Mouse (Mus musculus): Measurements from ENCODE around the gene Celf2.

The Celf2 gene

DNA sequence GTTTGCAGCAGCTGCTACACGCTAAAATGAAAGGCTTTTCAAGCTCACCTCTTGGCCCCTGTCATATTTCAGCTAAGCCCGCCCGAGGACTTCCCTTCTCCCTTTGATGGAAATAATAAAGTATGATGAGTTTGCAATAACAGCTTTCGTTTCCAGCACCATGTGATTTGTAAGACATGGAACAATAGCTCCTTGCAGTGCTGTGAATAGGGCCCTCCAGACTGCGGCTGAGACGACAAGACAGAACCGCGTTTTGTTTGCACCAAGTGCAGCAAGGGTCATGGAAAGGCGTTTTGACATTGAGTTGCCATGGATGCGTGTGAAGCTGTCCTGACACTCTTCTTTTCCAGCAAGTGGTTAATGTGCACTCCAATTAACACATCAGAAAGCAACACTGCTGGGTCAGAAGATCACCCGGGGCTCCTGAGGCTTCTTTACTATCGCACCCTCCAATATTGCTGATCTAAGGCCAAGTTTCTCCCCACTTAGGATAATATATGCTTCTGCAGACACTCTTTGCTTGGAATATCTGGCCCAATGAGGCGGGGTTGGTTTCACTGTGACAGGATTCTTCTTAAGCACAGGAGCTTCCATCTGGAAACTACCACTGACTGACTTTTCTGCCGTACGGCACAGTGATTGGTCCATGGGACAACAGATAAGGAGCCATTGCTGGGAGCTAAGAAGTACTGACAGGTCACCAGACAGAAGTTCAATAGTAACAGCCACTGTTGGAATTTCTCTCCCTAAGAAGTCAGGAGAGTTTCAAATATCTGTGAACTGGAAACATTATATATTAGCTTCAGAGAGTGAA lies 301.5 kb downstream of the Celf2 start:
- DNase-seq (ENCODE audit: low read depth, low spot score) = no peak

DNA sequence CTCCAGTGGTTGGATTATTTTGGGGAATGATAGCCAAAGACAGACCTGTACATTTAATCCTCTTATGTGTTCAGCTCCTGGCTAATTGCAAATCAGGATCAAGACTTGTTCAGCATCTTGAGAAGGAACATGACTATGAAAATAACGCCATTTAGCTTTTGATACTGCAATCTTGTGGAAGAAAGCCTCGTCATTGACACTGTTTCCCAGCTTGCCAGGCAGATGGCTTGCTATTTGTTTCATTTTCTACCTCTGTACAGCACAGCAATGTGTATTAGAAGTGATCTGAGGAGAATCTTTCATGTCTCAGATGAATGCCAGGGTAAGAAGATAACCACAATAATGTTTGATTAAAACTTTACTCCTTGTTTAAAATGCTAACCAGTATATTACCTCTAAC lies 315.9 kb downstream of the Celf2 start:
- DNase-seq (ENCODE audit: low read depth, low spot score) = no peak

DNA sequence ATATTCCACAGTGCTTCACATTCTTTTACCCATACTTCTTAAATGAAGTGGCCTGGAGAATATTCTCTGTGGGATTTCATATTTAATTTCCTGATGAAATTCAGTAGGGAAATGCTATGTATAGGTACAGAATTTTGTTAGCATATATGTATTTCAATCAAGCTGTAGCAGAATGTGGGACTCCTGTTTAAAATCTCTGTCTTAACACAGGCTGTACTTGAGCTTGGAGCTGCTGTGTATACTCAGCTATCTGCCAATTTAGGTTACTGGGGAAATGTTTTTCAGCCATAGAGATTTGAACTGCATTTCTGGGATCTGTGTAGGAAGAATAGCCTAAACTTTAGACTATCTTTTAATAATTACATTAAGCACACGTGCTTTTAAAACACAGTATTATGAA lies 330.2 kb downstream of the Celf2 start:
- DNase-seq (ENCODE audit: low read depth, low spot score) = no peak

DNA sequence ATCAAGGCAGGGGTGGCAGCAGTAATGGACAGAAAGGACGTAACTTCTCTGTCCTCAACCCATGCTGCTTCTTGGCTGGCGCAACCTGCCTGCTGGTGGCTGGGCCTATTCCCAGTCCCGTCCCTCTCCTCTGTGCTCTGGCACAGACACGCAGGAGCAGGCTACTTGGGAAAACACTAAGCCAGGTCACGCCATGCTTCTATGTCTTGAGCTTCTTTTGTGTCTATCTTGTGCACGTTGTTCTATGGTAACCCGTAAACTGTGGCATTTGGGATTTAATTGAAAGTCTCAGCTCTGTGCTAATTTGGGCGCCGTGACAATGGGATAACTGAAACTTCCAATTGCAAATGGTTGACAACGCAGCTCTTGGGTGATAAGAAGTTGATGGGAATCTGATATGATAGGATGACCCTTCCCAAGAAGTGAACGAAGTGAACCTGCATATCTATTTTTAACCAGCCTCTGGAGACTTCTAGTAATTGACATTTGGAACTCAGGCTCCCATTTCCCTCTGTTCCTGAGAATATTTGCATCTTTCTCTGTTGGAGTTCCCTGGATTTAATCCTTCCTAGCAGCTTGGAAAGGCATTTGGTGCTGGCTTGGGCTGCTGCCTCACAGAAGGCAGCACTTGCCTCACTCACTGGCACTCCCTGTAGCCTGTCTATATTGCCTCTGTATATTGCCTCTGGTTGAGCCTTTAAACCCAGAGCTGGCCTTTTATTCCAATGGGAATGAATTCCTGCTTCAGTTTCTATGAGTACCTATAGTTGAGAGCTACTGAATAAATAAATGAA lies 335.9 kb downstream of the Celf2 start:
- DNase-seq (ENCODE audit: low read depth, low spot score) = no peak

DNA sequence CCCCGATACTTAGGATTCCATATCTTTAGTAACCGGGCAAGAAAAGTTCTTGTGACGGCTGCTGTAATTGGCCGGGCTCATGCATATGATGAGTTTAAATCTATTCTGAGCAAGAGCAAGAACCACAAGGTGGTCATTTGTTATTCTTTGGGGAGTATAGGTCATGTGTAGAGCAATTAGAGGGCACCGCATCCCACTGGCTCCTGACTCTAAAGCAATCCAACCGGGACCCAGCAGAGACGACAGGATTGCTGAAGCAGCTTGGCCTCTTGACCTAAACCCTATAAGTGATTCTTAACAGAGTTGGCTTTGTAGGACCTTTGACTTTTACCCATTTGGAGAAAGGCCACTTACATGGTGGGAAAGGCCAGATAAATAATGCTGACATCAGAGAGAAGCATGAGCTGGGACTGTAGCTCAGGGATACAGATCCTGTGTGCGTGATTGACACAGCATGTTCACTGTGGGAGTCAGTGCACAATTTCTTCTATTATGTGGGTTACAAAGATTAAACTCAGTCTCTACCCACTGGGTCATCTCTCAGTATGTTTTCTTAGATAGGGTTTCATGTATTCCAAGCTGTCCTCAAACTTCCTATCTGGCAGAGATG lies 338.2 kb downstream of the Celf2 start:
- DNase-seq (ENCODE audit: low read depth, low spot score) = no peak

DNA sequence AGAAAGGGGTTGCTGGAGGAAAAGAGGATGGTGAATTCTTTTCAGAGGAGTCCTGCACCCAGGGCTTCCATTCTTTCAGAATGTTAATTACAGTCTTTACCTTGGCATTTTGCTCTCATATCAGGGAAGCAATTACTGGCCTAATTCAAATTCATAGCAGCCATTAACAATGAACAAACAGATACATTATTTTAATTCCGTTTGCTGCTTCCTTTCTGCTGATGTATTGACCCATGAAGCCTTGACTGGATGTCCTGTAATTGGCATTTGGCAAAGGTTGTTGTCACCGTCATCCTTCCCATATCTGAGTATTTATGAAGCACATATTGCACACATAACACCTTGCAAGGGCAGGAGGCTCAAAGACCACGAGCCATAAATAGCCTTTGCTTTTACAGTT lies 343.6 kb downstream of the Celf2 start:
- DNase-seq (ENCODE audit: low read depth, low spot score) = no peak

DNA sequence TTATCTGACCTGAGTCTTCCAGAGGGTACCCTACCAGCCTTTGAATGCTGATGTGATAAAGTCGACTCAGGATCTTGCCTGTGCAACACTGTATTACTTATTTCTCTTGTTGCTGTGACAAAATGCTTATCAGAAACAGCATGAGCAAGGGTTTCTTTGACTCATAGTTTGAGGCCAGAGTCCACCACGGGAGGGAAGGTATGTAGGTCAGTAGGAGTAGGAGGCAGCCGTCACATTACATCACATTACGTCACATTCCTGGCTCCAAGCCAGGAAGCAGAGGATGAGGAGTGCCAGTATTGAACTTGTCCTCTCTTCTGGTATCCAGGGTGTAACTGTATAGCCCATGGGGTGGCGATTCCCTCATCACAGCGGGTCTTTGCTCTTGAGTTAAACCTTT lies 349.3 kb downstream of the Celf2 start:
- DNase-seq (ENCODE audit: low read depth, low spot score) = no peak

DNA sequence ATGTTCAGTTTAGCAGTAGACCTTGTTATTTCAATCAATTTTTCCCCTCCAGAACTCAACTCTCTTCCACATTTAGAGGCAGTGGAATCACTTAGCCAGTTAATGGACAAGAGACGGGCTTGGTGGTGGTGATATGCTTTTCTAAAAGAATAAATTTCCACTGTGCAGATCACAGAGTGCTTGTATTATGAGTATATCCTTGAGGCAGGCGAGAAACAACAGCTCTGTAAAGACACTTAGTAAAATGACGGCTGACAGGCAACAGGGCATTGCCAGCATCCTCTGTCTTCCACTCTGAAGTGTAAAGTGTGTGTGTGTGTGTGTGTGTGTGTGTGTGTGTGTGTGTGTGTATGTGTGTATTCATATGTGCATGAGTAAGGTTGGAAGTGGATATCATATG lies 362.1 kb downstream of the Celf2 start:
- DNase-seq (ENCODE audit: low read depth, low spot score) = no peak

DNA sequence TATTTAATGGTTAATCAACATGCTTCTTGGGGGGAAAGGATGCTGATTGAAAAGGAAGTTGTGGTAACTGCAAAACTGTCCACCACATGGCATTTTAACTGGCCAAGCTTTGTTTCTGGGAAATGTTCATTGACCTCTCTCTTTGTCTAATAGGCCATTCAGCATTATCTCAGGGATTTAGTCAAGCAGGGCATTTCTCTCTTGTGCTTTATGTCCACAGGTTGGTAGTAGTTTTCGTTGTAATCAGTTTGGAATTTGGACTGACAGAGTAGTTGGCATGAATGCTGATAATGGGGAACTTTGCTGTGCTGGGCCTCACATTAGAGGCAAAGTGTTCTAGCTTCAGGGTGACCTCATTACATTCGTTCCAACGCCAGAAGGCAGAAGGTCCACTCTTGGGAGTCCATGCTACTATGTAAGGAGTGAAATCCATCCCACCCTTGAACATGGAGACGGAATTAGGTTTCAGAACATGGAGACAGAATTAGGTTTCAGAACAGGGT lies 363.8 kb downstream of the Celf2 start:
- DNase-seq (ENCODE audit: low read depth, low spot score) = no peak

DNA sequence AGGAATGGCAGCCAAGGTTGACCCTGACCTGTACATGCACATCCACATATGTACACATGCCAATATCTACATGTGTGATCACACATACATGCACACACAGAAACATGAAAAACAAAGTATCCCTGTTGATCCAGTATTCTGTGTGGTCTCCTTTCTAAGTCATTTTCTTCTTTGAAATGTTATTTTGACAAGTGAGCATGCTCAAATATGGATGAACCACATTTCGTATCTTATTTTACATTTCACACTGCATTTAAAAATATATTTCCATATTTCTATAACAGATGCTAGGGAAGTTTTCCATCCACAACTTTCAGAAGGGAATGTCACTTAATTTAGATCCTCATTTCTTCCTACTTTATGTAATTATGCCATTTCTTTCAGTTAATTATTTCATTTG lies 364.5 kb downstream of the Celf2 start:
- no peak for DNase-seq (ENCODE audit: low read depth, low spot score)

DNA sequence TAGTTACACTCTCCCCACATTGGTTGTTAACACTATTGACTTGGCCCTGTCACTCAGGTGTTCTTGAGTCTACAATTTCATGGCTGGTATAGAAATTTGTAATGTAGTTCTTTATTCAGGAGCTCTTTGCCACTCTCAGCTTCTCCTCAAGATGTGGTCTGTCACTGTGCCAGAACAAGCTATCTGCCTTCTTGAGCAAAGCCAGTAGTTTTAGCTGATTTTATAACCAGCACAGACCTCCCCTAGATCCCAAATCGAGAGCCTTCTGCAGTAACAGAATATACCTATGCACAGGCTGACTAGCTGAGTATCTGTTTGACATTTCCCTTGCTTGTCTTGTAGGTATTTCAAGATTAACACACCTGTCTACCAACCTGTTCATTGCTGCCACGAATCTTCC lies 386.0 kb downstream of the Celf2 start:
- no peak for DNase-seq (ENCODE audit: low read depth, low spot score)

DNA sequence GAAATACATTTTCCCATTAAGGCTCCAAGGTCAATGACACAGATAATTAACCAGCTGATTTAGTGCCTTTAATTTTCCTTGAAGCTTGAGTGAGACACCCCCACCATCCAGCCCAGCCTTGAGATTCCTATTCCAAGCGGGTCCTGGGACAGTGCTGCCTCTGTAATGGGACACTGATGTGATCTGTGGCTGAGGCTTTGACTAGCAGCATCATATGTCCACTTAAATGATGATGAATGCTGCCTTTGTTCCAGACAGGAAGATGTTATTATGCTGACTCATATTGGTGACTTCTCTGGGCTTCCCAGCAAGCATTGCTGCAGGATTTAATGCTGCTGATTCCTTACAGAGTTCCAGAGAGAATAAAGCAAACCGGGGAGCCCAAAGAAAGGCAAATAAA lies 393.6 kb downstream of the Celf2 start:
- DNase-seq (ENCODE audit: low read depth, low spot score) = no peak

DNA sequence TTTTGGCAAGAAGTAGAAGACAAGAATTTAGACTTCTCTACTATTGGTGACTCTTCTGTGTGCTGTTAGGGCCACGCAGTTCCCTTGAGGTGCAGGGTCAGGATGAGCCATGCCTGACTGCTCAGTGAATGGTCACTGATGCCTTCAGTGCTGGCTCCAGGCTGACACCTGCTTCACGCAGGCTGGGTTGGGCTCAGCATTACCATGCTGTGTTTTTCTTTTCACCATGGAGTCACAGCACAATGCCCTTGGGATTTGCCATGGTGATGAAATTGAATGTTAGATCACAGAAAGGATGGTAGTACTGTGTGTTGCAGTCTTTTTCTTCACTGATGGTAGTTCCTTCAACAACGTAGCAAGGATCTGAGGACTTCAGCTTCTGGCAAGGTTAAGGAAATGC lies 394.2 kb downstream of the Celf2 start:
- DNase-seq (ENCODE audit: low read depth, low spot score) = no peak

DNA sequence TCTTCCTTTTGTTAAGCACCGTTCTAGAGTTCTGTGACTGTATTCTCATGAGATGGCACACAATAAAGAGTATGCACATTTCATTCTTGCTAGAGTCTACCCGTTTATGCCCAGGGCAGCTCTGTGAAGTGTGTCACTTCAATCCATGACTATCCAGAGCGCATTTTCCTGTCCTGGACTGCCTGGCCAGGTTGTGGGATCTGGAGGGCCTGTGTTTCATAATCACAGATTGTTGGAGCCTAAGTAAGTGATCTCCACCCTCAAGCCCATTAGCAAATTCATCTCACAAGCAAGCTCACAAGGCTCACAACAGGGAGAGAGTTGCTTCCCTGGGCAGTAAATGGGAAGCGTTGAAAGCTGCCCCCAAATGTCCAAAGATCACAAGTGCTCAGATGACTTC lies 395.6 kb downstream of the Celf2 start:
- no peak for DNase-seq (ENCODE audit: low read depth, low spot score)

DNA sequence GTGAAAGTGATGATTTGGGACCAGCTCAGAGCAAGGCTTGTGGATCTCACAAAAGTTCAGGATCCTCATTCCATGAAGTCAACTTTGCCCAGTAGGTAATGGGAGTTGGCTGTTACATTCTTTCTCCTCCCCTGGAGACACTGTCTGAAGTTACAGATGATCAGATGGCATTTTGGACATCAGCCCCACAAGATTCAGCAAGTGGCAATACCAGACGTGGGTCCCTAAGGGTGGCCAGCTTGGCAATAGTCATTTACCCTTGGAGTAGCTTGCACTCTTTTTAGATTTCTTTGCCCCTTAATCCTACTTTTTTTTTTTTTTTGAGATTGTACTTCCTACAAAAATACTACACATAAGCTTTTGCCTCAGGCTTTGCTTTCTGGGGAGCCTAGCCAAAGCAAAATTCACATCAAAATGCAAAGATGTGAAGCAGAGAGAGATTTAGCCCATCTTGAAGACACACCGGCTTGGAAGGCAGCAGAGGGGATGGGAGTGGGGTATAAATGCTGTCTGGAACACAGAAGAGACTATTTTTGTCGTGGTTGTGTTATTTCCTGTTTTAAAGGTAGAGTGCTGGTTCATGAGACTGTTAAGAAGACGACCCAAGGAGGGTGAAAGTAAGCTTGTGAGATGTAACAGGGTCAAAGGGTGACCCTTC lies 397.1 kb downstream of the Celf2 start:
- no peak for DNase-seq (ENCODE audit: low read depth, low spot score)

DNA sequence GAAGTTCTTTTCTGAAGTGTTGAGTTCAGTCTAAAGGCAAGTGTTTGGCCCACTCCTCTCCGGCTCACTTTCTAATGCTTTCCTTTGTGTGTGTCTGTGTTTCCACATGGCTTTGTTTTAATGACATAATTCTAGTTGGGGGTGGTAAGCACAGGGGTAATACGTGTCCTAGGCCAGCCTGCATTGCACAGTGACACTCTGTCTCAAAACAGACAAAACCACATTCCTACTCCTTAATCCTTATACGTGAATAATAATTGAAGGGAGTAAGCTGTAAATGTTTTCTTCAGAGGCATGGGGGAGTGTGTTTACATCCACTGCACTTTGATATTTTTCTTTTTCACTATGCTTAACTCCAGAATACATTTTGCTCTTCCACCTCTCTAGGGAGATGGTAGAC lies 415.9 kb downstream of the Celf2 start:
- DNase-seq (ENCODE audit: low read depth, low spot score) = no peak

DNA sequence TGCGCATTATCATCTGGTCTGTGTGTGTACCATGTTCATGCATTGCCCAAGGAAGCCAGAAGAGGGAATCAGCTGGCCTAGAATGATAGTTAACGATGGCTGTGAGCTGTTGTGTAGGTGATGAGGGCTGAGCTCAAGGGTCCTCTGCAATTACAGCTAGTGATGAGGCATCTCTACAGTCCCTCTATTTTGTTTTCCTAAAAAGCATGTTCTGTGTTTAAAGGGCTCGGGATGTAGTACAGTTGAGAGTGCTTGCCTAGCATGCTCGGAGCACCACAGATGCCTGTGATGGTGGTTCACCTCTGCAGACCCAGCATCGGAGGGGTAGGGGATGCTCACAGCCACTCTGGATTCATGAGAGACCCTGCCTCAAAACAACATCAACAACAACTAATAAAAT lies 416.7 kb downstream of the Celf2 start:
- DNase-seq (ENCODE audit: low read depth, low spot score) = no peak

DNA sequence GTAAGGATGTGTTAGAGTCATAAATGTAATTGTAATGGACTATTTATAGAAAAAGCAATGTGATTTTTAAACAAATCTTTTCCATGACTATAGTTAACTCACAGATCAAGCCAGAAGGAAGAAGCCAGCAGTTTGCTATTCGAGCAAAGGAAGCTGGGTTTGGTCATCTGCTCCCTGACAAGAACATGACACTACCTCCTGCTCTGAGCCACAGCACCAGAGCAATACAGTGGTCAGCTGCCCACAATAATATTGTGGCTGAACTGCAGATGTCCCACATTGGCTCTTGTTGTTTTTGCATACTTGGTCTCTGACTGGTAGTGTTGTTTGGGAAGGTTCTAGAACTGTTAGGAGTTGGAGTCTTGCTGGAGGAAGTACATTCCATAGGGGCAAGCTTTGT lies 418.9 kb downstream of the Celf2 start:
- DNase-seq (ENCODE audit: low read depth, low spot score) = no peak

DNA sequence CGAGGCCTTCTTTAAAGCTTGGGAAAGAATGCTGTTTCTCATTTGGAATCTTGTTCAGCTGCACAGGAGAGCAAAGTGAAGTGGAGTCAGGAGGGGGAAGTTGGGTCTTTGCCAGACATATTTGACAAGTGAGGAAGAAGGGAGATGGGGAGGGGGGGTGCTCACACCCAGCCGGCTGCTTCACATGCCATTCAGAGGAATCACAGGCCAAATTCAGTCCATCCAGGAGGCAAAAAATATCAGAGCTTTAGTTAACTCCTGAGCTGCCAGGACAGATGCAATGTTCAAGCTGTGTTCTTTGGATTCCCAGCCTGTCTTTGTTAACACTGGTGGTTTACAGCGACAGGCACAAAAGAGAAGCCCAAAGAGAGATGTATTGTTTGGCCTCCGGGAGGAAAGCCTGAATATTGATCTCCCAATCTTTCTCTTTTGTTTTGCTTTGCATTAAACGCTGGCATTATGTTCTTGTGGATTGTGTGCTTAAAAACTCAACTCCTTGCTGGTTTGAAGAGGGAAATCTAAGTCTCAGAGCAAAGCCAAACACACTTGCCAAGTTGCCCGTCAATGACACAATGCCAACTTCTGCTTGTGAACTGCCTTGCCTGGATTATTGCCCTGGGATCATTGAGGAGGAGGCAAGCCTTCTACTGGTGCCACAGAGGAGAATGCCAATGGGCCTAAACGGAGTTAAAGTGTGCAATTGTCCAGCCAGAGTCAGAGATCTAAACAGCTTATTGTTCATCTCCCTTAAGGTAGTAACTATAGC lies 420.1 kb downstream of the Celf2 start:
- DNase-seq (ENCODE audit: low read depth, low spot score) = no peak

DNA sequence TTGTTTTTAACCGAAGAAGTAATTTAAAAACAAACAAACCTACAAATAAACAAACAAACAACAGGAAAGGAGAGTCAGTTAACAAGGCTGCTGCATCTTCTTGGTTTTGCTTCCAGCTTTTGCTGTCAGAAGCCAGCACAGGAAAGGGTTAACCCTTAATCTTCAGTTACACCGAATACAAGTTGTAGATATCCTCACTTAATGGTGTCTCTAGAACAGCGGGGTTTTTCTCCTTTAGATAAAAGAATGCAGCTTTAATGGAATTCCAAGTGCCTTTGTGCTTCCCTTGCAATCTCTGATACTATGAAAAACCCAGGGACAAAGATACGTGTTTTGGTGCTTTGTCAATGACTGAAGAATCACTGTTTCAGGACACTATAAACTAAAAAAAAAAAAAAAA lies 420.8 kb downstream of the Celf2 start:
- no peak for DNase-seq (ENCODE audit: low read depth, low spot score)

DNA sequence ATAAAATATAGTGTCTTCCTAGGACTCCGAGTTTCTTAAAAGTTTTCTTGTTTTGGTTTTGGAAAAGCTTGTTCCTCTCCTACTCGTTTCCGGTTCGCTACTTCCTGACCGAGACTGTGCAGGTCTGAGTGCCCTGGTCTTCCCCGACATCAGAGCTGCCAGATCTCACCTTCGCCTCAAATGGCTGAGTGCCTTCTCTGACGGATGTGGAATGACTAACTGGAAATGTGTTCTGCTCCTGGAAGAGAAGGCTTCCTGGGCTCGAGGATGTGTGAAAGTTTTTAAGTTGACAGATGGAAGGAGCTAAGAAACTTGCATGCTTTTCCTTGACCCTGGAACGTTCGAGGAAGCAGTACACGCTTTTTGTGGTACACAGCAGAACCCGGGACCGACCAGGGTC lies 421.9 kb downstream of the Celf2 start:
- DNase-seq (ENCODE audit: low read depth, low spot score) = no peak
